Mouse (Mus musculus) WW6 (cell line): ENCODE measurements around the gene Rnf185.

Experiments
- DNase-seq: peaks from one replicate; pipeline ENCODE4 v3.0.0-alpha.2; 2013; ENCODE audit warnings: low read depth, low spot score

The Rnf185 gene

DNA sequence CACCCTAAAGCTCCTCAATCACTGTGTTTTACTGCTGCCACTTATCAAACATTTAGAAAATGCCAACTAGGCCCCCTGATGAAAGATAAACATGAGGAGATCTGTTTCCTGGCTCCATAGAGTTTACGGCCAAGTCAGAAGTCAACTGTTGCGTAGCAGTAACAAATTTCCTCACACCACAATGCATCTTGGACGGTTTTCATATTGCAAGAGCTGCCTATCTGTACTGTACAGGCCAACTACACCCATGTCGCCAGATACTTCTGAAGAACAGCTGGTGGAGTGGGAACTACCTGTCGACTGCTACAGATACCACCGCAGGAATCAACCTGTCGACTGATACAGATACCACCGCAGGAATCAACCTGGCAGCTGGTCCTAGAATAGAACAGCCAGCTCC, 7.3 kb downstream of the Rnf185 start:
- DNase-seq, result no peak

DNA sequence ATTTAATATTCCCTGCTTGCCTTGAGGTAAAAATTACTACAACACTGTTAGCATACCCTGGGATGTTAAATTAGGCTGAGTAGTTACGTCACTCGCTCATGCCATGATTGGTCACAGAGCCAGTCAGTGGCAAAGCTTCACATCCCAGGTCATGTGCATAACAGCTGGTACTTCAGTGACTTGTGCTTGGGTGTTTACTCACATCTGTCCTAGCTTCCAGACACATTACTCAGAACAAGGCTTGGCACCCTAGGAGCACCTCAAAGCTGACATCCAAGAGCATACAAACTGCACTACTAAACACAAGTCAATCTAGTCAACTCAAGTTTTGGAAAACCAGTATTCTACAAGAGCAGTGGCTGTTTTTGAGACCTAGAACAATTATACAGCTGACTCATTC, 9.1 kb downstream of the Rnf185 start:
- DNase-seq, result no peak

DNA sequence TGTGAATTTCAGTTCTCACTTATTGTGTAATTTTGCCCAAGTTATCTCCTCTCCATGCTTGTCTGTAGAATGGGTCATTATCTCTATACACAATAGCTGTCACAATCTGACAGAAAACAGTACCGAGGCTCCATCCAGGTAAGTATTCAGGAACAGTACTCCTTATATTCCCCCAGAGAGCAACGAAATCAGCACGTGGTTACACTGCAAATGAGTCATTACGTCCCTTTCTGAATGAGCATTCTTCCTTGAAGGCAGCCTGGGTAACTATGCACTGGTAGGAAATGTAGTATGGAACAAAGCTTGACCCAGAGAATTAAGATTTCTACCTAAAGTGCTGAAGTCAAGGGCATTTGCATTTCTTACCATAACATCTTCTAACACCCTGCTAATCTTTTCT, 9.5 kb downstream of the Rnf185 start:
- DNase-seq, result no peak

DNA sequence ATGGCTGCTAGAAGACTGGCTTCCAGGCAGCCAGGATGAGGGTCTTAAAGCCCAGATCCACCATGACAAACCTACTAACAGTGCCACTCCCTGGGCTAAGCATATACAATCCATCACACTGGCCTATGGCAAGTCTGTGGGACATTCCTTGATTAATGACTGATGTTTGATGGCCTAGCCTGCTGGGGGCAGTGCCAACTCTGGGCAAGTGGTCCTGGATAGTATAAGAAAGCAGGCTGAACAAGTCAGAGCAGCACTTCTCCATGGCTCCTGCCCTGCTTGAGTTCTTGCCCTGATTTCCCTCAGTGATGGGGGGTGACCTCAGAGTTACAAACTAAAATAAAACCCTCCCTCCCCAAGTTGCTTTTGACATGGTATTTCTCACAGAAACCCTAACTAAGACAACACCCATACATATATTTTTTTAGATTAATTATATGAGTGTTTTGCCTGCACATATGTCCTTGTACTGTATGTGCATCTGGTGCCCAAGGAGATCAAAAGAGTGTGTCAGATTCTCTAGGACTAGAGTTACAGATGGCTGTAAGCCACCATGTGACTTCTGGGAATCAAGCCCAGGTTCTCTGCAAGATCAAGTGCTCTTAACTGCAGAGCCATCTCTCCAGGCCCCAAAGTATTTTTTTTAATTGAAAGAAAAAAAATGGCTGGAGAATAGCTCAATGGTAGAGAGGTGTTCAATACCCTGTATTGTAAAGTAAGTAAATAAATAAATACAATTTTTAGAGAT, 10.3 kb downstream of the Rnf185 start:
- no peak for DNase-seq

DNA sequence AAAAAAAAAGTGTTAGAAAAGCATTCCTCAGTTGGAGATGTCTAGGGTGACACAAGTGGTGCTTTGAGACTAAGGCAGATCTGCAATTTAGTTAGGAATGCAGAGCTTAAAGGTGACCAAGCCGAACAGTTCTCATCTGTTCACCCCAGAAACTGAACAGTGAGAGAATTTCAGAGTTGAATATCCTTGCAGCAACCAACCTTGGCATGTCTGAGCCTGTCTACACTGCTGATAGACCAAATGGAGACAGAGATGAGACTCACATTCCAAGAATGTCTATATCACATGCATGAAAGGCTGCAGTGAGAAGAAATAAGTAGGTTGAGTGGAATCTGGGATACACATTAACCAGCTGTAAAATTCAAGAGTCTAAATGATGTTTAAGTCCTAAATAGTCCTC, 14.5 kb downstream of the Rnf185 start:
- DNase-seq, result no peak

DNA sequence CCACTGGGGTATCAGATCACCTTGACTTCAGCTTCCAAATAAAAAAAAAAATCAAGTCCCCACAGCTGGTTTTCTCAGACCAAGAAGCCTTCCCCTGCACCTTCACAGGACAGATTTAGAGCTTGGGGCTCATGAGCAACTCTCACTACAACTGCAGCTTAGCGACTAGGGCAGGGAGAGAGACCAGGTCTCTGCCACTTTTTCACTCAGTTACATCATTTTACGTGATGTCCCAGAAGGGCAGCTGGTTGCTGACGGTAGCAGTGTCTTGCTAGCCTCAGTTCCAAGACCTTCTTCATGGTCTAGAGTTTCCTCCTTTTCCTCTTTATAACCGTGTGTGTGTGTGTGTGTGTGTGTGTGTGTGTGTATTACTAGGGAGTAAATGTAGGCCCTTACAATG, 18.4 kb downstream of the Rnf185 start:
- no peak for DNase-seq

DNA sequence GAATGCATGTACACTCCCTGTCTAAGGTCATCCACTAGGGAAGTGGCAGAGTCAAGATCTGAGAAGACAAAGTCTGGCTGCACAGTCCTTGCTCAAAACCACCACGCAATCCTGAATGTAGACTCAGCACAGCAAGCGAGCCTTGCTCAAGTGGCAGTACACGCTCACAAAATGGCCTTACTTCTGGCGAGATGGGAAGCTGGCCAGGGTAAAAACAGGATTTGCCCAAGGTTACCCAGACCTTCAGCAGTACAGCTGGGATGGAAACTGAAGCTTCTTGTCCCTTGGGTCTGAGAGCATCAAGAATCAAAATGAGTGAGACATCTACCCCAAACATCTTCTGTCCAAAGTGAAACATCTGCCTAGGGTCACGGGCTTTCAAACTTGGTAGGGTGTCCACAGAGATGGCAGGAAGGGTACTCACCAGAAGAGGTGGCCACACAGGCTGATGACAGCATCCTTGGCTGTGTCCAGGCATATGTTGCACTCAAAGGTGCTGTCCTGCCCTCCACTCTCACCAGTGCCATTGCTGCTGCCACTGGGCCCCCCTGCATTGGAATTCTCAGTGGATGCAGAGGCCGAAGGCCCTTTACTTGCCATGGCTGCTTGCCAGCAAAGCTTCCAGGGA, 20.1 kb downstream of the Rnf185 start:
- DNase-seq, result no peak

DNA sequence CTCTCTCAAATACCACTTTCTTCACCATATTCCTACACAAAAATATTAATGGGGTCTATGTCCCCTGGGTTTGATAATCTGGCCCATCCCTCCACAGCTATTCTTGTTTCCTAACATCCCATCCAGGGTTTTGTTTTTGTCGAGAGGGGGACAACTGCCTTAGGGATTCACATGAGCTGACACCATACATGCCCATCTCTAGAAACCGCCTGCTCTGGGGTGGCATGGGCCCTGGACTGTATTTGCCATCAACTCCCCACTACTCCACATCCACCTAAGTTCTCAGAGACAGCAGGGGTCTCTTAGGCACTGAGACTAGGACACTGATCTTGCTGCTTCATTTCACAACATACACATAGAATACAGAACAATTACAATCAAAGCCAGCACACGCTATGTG, 20.6 kb downstream of the Rnf185 start:
- no peak for DNase-seq

DNA sequence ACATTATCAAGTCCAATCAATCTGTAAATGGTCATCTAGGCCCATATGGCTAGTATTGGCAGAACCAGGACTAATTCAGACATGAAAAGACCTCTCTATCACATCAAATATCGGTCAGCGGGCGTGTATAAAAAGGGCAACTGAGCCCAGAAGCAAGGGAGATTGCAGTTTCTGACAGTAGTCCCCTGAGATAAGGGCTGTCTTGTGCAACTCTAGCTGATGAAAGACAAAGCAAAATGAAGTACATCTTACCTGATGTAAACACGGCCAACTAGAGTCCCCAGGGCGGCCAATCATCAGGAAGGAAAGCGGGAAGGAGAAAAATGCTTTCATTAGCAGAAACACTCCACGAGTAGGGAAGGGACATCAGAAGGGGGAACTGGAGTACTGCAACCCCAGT, 23.5 kb downstream of the Rnf185 start:
- DNase-seq, result no peak

DNA sequence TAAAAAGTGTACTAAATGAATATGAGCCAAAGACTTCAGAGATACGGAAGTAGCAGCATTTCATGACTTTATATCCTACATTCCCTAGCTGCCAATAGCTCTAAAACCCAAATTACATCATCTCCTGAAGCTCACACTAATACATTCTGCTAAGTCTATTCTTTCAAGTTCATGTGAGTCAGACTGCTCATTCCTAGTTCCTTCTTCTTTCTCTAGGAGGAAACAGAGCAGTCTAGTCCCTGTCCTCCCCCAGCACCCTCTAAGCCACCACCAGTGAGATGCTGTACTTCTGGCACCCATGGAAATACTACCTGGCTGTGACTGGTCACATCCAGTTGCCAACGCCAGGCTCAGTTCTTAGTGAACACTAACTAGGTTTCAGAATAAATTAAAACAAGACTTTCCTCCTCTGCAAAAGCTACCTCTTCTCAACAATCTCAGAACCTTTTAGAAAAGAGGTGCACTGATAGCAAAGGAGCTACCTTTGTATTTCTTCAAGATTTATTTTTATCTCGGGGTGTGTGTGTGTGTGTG, 24.4 kb downstream of the Rnf185 start:
- DNase-seq, result no peak

DNA sequence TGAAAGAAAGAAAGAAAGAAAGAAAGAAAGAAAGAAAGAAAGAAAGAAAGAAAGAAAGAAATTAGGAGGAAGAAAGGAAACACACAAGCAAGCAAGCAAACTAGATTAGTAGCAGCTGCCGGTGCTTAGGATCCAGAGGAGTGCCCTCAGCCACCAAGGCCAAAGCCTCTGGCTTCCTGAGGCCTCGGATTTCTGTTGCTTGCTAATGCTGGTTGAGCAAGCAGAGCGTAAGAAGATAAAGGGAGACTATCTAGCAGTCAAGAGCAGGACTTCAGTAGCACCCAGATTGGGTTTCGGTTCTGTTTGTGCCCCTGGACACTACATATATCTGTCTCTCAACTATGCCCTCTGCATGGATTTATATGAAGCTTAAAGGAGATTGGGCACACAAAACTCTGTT, 29.9 kb downstream of the Rnf185 start:
- no peak for DNase-seq

DNA sequence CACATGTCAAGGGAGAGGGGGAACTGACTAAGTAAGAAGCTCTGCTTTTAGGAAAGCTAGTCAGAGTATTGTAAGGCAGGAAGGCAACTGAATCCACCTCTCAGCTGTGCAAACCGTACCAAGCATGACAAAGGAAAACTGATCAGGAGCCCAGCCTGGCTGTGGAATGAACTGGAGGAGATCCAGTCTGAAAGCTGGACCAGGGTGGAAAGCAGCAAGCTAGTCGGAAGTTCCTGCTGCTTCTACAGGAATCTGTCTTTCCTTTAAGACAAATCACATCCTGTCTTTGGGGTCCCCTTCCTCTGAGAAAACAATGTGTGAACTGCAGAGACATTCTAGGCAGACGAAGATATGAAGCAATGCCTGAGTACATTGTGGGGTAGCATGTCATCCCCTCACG, 33.4 kb downstream of the Rnf185 start:
- DNase-seq, result no peak

DNA sequence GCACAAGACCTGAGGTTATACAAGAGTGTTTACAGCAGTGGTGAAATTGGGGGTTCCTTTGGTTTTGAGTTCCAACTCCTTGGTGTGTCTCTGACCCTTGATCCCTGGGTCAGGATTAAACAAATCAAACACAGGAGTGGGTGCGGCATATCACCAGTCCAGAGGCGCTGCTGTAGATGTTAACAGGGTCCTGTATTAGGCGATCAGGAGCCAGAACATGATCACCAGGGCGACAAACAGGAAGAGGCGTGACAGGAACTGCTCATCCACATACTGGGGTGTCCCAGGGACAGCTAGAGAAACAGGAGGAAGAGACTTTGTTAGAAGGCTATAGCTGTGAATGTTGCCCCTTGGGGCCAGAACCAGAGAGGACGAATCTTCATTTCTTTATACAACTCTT, 34.4 kb downstream of the Rnf185 start:
- DNase-seq, result no peak

DNA sequence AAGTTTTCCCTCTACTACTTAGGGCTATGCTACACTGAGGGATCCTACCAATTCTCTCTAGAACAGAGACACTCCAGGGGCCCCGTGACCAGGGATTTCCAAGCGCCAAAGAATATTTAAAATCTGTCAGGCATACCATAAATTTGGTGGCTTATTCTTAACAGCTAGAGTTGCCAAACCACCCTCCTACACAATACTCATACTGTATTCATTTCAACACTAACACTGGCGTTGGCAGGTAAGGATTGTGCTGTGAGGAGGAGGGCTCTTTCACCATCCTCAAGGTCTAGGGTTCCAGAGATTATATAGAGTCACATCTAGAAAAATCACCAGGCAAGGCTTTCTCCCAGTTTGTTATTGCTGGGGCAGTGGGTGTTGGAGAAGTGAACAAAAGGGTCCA, 35.8 kb downstream of the Rnf185 start:
- DNase-seq, result no peak

DNA sequence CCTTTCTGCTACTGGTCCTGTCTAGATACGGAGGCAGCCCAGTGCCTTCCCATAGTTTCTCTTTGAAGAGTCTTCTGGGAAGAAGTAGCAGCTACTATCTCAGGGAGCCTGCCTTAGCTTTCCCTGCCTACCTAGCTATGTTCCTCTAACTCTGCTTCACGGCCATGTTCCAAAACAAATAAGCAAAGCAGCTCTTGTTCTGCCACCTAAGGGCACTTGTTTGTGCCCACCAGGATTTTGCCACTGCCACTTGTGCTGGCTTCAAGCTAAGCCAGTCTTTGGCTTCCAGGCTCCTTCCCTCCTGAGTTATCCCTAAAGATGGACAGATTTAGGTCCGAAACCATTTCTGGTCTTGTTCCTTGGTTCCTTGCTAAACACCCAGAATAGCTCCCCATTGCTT, 40.1 kb downstream of the Rnf185 start:
- no peak for DNase-seq

DNA sequence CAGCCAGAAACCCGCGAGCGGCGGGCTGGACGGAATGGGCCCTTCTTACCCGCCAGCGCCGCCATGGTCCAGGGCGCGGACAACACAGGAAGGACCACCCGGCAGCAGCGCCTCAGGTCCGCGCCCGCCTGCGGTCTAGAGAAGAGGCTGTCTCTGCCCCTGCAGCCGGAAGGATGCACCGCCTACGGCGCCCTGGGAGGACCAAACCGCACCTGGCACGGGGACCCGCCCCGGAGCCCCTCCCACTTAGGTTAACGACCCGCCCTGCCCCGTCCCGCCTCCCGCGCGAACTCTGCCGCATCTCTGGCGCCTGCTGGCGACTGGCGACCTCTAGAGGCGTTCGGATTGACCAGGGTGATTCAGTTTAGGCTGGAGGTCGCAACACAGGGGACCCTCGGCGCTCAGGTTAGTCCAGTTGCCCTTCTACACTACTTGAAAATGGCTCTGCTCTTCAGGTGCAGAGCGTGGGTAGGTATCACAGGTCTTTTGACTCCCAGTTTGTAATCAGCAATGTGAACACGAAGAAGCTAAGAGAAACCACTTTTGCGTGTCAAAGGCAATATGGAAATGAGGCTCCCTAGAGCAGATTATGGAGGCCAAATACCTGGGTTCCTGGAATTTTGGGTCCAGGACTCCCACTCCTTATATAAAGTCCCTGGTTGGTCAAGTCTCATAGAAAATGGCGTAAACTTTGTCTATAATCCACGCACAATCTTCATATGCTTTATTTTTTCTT, 43.0 kb downstream of the Rnf185 start, which contains the start of gene Limk2:
Limk2 (minus strand) TSS at position 193 of the 736 bp plus-strand sequence.
- peak; percentile 98 for DNase-seq

DNA sequence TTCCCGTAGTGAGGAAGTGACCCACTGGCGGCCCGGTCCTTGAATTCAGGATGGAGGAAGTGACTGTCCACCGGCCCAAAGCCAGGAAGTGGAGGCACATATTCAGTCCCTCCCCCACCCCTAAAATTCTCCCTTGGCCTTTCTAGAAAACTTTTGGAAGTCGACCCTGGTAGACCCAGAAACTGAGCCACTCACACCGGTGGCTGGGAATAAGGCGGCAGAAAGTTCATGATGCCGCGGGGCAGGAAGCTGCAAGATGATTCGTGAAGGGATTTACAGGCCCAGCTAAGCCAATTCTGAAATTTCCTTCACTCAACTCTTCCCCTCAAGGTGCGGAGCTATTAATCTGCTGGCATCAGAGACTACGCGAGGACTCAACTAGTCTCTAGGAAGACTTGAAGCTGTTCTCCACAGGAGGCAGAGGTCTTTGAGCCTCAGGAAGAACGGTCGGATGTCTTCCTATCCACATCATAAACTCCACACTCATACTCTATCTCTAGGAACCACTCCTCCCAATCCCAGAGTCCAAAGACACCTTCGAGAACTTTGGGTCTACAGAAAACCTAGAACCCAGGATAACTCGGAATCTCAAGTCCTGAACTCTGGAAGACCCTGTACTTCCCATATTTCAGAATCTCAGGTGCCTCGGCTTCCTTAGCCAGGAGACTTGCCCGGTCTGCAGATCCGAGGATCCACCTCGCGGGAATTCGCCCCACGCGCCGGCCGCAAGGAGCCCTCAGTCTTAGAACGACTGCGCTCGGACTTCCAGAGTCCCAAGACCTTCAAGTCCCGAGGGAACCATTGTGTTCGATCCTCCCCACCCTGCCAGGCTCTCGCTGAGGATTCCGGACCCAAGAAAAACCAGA, 43.8 kb downstream of the Rnf185 start:
- no peak for DNase-seq

DNA sequence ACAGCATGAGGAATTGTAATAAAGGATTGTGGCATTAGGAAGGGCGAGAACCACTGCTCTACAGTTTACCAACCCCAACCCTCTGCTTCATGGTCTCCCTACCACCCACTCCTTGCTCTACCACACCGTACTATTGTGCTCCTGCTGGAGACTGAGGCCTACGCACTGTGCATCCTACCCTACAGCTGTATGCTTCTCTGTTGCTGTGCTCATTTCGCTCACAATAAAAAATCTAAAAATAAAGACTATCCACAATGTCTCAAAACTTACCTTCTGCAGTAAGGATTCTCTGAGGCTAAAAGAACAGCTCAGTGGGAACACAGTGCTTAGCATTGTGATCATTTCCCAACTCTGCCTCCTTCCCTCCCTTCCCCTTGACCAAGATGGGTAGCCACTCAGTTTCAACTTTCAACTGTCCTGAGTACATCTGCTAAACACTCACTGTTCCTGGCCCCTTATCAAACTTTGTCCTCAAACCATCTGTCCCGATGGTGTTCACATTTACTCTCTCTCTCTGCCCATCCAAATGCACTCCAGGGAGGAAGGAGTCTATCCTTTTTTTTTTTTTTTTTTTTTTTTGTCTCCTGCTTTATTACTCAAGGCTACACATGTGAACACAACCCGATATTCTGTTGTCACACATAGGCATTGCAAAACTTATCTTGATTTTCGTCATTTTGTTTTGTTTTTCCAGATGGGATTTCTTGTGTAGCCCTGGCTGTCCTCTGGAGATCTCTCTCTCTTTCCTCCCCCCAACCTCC, 47.7 kb downstream of the Rnf185 start:
- DNase-seq, result no peak

DNA sequence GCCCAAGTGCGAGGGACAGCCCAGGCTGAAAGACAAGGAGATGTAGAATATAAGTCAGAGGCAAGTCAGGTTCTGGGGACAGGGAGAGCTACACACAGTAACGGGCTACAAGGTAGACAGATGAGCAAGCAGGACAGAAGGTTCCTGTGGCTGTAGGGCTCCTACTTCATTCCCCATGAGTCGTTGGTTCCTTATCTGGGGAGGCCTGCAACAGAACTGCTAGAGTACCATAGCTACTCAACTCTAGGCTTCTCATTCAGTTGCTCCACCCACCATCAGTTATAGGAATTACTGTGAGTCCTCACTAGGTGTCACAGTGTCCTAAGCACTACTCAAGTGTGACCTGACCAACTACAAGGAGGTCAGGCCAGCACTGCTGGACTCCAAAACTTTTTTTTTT, 49.1 kb downstream of the Rnf185 start:
- no peak for DNase-seq

DNA sequence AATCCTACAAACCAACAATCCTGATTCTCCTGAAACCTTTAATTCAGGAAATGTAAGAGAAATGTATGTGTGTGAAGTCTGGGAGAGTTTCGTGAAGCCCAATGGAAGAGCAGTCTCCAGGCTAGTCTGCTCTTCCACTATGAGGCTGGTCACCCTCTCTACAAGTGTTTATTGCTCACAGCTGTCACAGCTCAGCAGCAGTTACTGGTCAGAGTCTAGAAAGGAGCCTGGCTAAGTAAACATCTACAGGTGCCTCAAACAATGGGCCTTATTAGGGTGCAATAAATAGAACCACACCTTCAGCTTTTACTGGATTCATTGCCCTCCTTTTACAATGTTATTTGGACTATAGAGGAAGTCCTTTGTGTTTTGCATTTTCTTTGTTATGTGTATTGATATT, 53.8 kb downstream of the Rnf185 start:
- no peak for DNase-seq

DNA sequence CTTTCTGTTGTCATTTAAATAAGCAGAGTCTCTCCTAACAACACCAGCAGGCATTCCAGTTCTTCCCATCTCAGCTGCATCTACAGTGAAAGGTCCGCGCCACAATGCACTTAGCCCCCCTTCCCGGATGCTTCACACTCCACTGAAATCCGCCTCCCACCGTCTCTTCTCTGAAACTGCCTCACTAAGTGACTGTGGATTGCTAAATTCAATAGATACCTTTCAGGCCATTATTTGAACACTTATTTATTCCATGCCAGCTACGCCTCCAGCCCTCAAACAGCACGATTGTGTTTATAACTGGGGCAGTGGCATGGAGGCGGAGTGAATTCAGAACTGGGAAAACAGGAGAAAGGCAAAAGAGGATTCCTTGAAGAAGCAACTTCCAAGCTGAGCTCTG, 55.6 kb downstream of the Rnf185 start:
- no peak for DNase-seq
